Mouse (Mus musculus): ENCODE measurements around the gene Glcci1. TPM values are rescaled to one million over a fixed set of nuclear protein-coding genes. Genes with fewer than 3 reads are reported as not detected.

Glcci1 gene
- total and polyA plus RNA-seq, 3 experiments: 1.9 to 3.5 (median 2.4) TPM

- Histone ChIP-seq H3K36me3 (replicated peaks in 1 of 2; ENCODE audit: control insufficient read depth in 1 of 2, insufficient read depth in 1 of 2, low read length in 1 of 2) (no peaks in the 10 kb centered on the region), H3K4me2 (ENCODE audit: insufficient read depth, low read depth, poor library complexity, severe bottlenecking) (no peak overlapping the region), H3K9ac (ENCODE audit: insufficient read depth, low read depth) (no peak overlapping the region), H3K4me3 (replicated peaks in 1 of 3; ENCODE audit: low read depth in 2 of 3, low read length in 2 of 3, poor library complexity in 1 of 3) (no peak overlapping the region), H3K9me3 (replicated peaks; ENCODE audit: low read length) (no peaks in the 10 kb centered on the region), H3K79me2 (replicated peaks; ENCODE audit: control insufficient read depth, extremely low read depth, insufficient read depth, poor library complexity, severe bottlenecking) (no peaks in the 10 kb centered on the region), H3K4me1 (ENCODE audit: control insufficient read depth in 1 of 2, insufficient read depth in 2 of 2) (peaks cover 33 to 65% of the 10 kb centered on the region in 2 experiments), H3K27me3 (replicated peaks) (no peaks in the 10 kb centered on the region), H3K27ac (ENCODE audit: insufficient read depth, low read depth) (no peak overlapping the region)
- in situ Hi-C loops (cut with MboI; ENCODE audit: low pct_ligation_motif_present, low pct_unique_long_range_greater_than_20kb, low sequenced_read_pairs) (loop anchor here (10.0 kb wide), 1 partner anchor 50 kb away; no protein-coding TSS in a partner anchor), dilution Hi-C loops (cut with MboI; ENCODE audit: extremely low pct_ligation_motif_present, extremely low pct_unique_long_range_greater_than_20kb, low sequenced_read_pairs) (no loop called here)
- DNase-seq (ENCODE audit: extremely low read depth): no peak
- TF ChIP-seq GABPA (IDR thresholded peaks at IDR 0.05; ENCODE audit: insufficient replicate concordance, low read depth, low read length) (no peak), JUND (conservative IDR thresholded peaks at IDR 0.05; ENCODE audit: low read depth, low read length) (no peak), MYC (IDR thresholded peaks at IDR 0.05; ENCODE audit: low read depth, low read length) (no peak), MXI1 (IDR thresholded peaks at IDR 0.05; ENCODE audit: low read depth, low read length) (no peak), MAZ (IDR thresholded peaks at IDR 0.05; ENCODE audit: low read depth, low read length) (no peak), POLR2AphosphoS2 (IDR thresholded peaks at IDR 0.05; ENCODE audit: low read depth, low read length) (no peak), ZC3H11A (IDR thresholded peaks at IDR 0.05; ENCODE audit: low read depth, low read length) (no peak), RAD21 (IDR thresholded peaks at IDR 0.05; ENCODE audit: low read depth, low read length) (no peak), ZKSCAN1 (IDR thresholded peaks at IDR 0.05; ENCODE audit: borderline replicate concordance, low read depth, low read length) (no peak), POLR2A (IDR thresholded peaks at IDR 0.05; ENCODE audit: low read depth, low read length) (no peak), UBTF (IDR thresholded peaks at IDR 0.05; ENCODE audit: low read depth, low read length) (no peak)
These were observed 135.3 kb downstream of the Glcci1 start for GRCm38 (mm10) chr6:8644703-8645102.

- H3K4me1 ChIP-seq (ENCODE audit: control insufficient read depth in 1 of 2, insufficient read depth in 2 of 2): peaks cover 32 to 61% of the 10 kb centered on the region in 2 experiments
- TF ChIP-seq IRF4 (IDR thresholded peaks at IDR 0.05; ENCODE audit: low read depth, low read length) (no peak), RAD21 (IDR thresholded peaks at IDR 0.05; ENCODE audit: low read depth, low read length) (no peak), NRF1 (IDR thresholded peaks at IDR 0.05; ENCODE audit: low read depth, low read length) (no peak), CHD2 (IDR thresholded peaks at IDR 0.05; ENCODE audit: low read length) (no peak), POLR2A (IDR thresholded peaks at IDR 0.05; ENCODE audit: low read depth, low read length) (no peak), UBTF (IDR thresholded peaks at IDR 0.05; ENCODE audit: low read depth, low read length) (no peak), ZC3H11A (IDR thresholded peaks at IDR 0.05; ENCODE audit: low read depth, low read length) (no peak), KAT2A (IDR thresholded peaks at IDR 0.05; ENCODE audit: insufficient replicate concordance, low read length) (no peak), NELFE (IDR thresholded peaks at IDR 0.05; ENCODE audit: low read depth, low read length) (no peak)
- dilution Hi-C loops (cut with MboI; ENCODE audit: extremely low pct_ligation_motif_present, extremely low pct_unique_long_range_greater_than_20kb, low sequenced_read_pairs): no loop called here
These were observed 136.3 kb downstream of the Glcci1 start for GRCm38 (mm10) chr6:8645708-8646107.

More at GRCm38 (mm10) chr6:8645708-8646107, 136.3 kb downstream of the Glcci1 start:
- H3K9me3 ChIP-seq (replicated peaks; ENCODE audit: low read length): no peaks in the 10 kb centered on the region
- in situ Hi-C loops (cut with MboI; ENCODE audit: low pct_ligation_motif_present, low pct_unique_long_range_greater_than_20kb, low sequenced_read_pairs): loop anchor here (10.0 kb wide), 1 partner anchor 49 kb away; no protein-coding TSS in a partner anchor
- H3K4me3 ChIP-seq (replicated peaks in 1 of 3; ENCODE audit: low read depth in 2 of 3, low read length in 2 of 3, poor library complexity in 1 of 3): no peak overlapping the region
- no peaks in the 10 kb centered on the region for H3K79me2 ChIP-seq (replicated peaks; ENCODE audit: control insufficient read depth, extremely low read depth, insufficient read depth, poor library complexity, severe bottlenecking)
- H3K27ac ChIP-seq (ENCODE audit: insufficient read depth, low read depth): no peak overlapping the region
- H3K36me3 ChIP-seq (replicated peaks in 1 of 2; ENCODE audit: control insufficient read depth in 1 of 2, insufficient read depth in 1 of 2, low read length in 1 of 2): no peaks in the 10 kb centered on the region
- H3K27me3 ChIP-seq (replicated peaks): no peaks in the 10 kb centered on the region
- H3K9ac ChIP-seq (ENCODE audit: insufficient read depth, low read depth): no peak overlapping the region
- H3K4me2 ChIP-seq (ENCODE audit: insufficient read depth, low read depth, poor library complexity, severe bottlenecking): no peak overlapping the region
- no peak for DNase-seq (ENCODE audit: extremely low read depth)
